Mouse (Mus musculus) stomach, postnatal 0 days (tissue): ENCODE measurements at regions not wholly inside any gene's neighbourhood (a gene's known extent, or its start where the extent isn't known, plus 50 kb on each side); places are given as distances from the start of the nearest gene placed in this dataset.

Experiments
- CTCF ChIP-seq: IDR thresholded peaks from 2 replicates; pipeline ENCODE4 v1.5.1; 2016; ENCODE audit warnings: antibody characterized with exemption, low read depth, mild to moderate bottlenecking, moderate library complexity
- EP300 ChIP-seq: optimal IDR thresholded peaks from 2 replicates; pipeline ENCODE3; 2016; ENCODE audit warnings: antibody characterized with exemption

GRCm38 (mm10) chr9:86955720-86956119 is 59.6 kb upstream of the Ripply2 start:
- TF ChIP-seq CTCF (peak; percentile 59), EP300 (no peak)
